Mouse (Mus musculus) liver, embryonic 13.5 days (tissue): ENCODE measurements around the gene Cfap97d2. TPM values are rescaled to one million over a fixed set of nuclear protein-coding genes. Genes with fewer than 3 reads are reported as not detected.

ENCODE experiments used
- ATAC-seq: fragments of 200-750 bp; cut with Nextera tagmentation; 2 replicates; pipeline ENCODE4 v1.8.0; 2017; ENCODE audit warnings: low read depth, mild to moderate bottlenecking, moderate number of reproducible peaks, moderate library complexity
- DNase-seq: peaks from one replicate; pipeline ENCODE4 v3.0.0; 2022
- H3K27ac ChIP-seq: fragments of 300-500 bp; sonication (generic); 2 replicates; pipeline ENCODE4 v1.5.1; 2015; ENCODE audit warnings: moderate library complexity, mild to moderate bottlenecking, inconsistent platforms
- H3K27me3 ChIP-seq: fragments of 300-500 bp; sonication (generic); 2 replicates; pipeline ENCODE4 v1.6.1; 2015; ENCODE audit warnings: mild to moderate bottlenecking, inconsistent platforms
- H3K36me3 ChIP-seq: fragments of 300-500 bp; sonication (generic); 2 replicates; pipeline ENCODE4 v1.6.1; 2015; ENCODE audit warnings: mild to moderate bottlenecking, inconsistent platforms
- H3K4me1 ChIP-seq: fragments of 300-500 bp; sonication (generic); replicated peaks from 2 replicates; pipeline ENCODE4 v1.6.1; 2015; ENCODE audit warnings: inconsistent platforms
- H3K4me2 ChIP-seq: fragments of 300-500 bp; sonication (generic); 2 replicates; pipeline ENCODE4 v1.6.1; 2015; ENCODE audit warnings: inconsistent platforms, mild to moderate bottlenecking, moderate library complexity
- H3K4me3 ChIP-seq: fragments of 300-500 bp; sonication (generic); replicated peaks from 2 replicates; pipeline ENCODE4 v1.5.1; 2015; ENCODE audit warnings: mild to moderate bottlenecking, inconsistent platforms
- H3K9ac ChIP-seq: fragments of 300-500 bp; sonication (generic); 2 replicates; pipeline ENCODE4 v1.6.1; 2015; ENCODE audit warnings: mild to moderate bottlenecking, inconsistent platforms
- H3K9me3 ChIP-seq: fragments of 300-500 bp; sonication (generic); replicated peaks from 2 replicates; pipeline ENCODE4 v1.6.1; 2016; ENCODE audit warnings: inconsistent platforms
- WGBS: fragments of 180-500 bp; shearing (Covaris S2); methylation state at CpG from one replicate; pipeline ENCODE4 v1.1.7; 2015; ENCODE audit not compliant: insufficient replicate concordance; 5-methylcytosine and 5-hydroxymethylcytosine counted together
- polyA plus RNA-seq: library from polyadenylated mRNA; unstranded; fragments of >200 nt; fragmentation: Nextera tagmentation; extraction: Ambion mirVana; gene quantifications from 2 replicates; pipeline ENCODE4 v1.2.1, GENCODE M21; 2015

The Cfap97d2 gene
- polyA plus RNA-seq, 1 experiment from 2014 or later: not detected

GRCm38 (mm10) chr8:13687101-13687717 lies 18.5 kb upstream of the Cfap97d2 start:
- DNase-seq (no peak), ATAC-seq (no peak)
- no peaks in the 10 kb centered on the region for H3K36me3 ChIP-seq
- no peak overlapping the region for H3K4me3 ChIP-seq
- H3K9ac ChIP-seq: no peak overlapping the region
- H3K4me1 ChIP-seq: peaks cover 22% of the 10 kb centered on the region
- no peak overlapping the region for H3K27ac ChIP-seq
- no peaks in the 10 kb centered on the region for H3K27me3 ChIP-seq
- H3K9me3 ChIP-seq: peaks cover 3% of the 10 kb centered on the region; the same call in 1 of the 2 replicates
- 77% methylated on average over 8 of the region's 8 CpGs for WGBS
- no peak overlapping the region for H3K4me2 ChIP-seq

- Histone ChIP-seq H3K36me3 (no peaks in the 10 kb centered on the region), H3K4me2 (no peak overlapping the region), H3K9ac (no peak overlapping the region), H3K27ac (no peak overlapping the region), H3K4me1 (peaks cover 22% of the 10 kb centered on the region), H3K27me3 (no peaks in the 10 kb centered on the region), H3K9me3 (peaks cover 3% of the 10 kb centered on the region; the same call in 1 of the 2 replicates), H3K4me3 (no peak overlapping the region)
- DNase-seq: no peak
- WGBS: 66% methylated on average over 4 of the region's 4 CpGs
- no peak for ATAC-seq
Measured at GRCm38 (mm10) chr8:13687941-13688340, 17.7 kb upstream of the Cfap97d2 start.

- H3K4me2 ChIP-seq: no peak overlapping the region
- H3K4me3 ChIP-seq: no peak overlapping the region
- 51% methylated on average over 6 of the region's 6 CpGs for WGBS
- no peaks in the 10 kb centered on the region for H3K27me3 ChIP-seq
- DNase-seq (no peak), ATAC-seq (no peak)
- peaks cover 22% of the 10 kb centered on the region for H3K4me1 ChIP-seq
- no peak overlapping the region for H3K9ac ChIP-seq
- H3K36me3 ChIP-seq: no peaks in the 10 kb centered on the region
- H3K27ac ChIP-seq: no peak overlapping the region
- peaks cover 3% of the 10 kb centered on the region; the same call in 1 of the 2 replicates for H3K9me3 ChIP-seq
Measured at GRCm38 (mm10) chr8:13688461-13688860, 17.2 kb upstream of the Cfap97d2 start.

GRCm38 (mm10) chr8:13689331-13689730 lies 16.4 kb upstream of the Cfap97d2 start:
- Histone ChIP-seq H3K9ac (no peak overlapping the region), H3K4me2 (no peak overlapping the region), H3K27ac (no peak overlapping the region), H3K27me3 (no peaks in the 10 kb centered on the region), H3K4me1 (peaks cover 22% of the 10 kb centered on the region), H3K36me3 (no peaks in the 10 kb centered on the region), H3K9me3 (peaks cover 3% of the 10 kb centered on the region; the same call in 1 of the 2 replicates), H3K4me3 (no peak overlapping the region)
- ATAC-seq: no peak
- 65% methylated on average over 5 of the region's 5 CpGs for WGBS
- DNase-seq: no peak

- Histone ChIP-seq H3K4me1 (0 out of 2 replicates have a peak, but pooled peaks cover 3% of the 10 kb centered on the region), H3K9ac (no peak overlapping the region), H3K27ac (no peak overlapping the region), H3K4me3 (no peak overlapping the region), H3K9me3 (peaks cover under 1% of the 10 kb centered on the region; the same call in 1 of the 2 replicates), H3K27me3 (no peaks in the 10 kb centered on the region), H3K4me2 (no peak overlapping the region), H3K36me3 (no peaks in the 10 kb centered on the region)
- ATAC-seq: no peak
- DNase-seq: no peak
- WGBS: 82% methylated on average over 10 of the region's 10 CpGs
Measured at GRCm38 (mm10) chr8:13692302-13693066, 13.2 kb upstream of the Cfap97d2 start.

GRCm38 (mm10) chr8:13694735-13695134 lies 11.0 kb upstream of the Cfap97d2 start:
- Histone ChIP-seq H3K4me2 (no peak overlapping the region), H3K27ac (no peak overlapping the region), H3K27me3 (no peaks in the 10 kb centered on the region), H3K4me1 (peaks cover 15% of the 10 kb centered on the region), H3K36me3 (no peaks in the 10 kb centered on the region), H3K9me3 (no peaks in the 10 kb centered on the region), H3K9ac (no peak overlapping the region), H3K4me3 (no peak overlapping the region)
- WGBS: 58% methylated on average over 12 of the region's 12 CpGs
- no peak for ATAC-seq
- DNase-seq: no peak

GRCm38 (mm10) chr8:13695203-13695867 lies 10.4 kb upstream of the Cfap97d2 start:
- Histone ChIP-seq H3K4me2 (no peak overlapping the region), H3K4me3 (no peak overlapping the region), H3K27me3 (no peaks in the 10 kb centered on the region), H3K4me1 (peaks cover 21% of the 10 kb centered on the region), H3K36me3 (no peaks in the 10 kb centered on the region), H3K27ac (no peak overlapping the region), H3K9me3 (no peaks in the 10 kb centered on the region), H3K9ac (no peak overlapping the region)
- WGBS: 77% methylated on average over 10 of the region's 10 CpGs
- ATAC-seq (no peak), DNase-seq (no peak)

- no peak overlapping the region for H3K4me2 ChIP-seq
- H3K4me3 ChIP-seq: no peak overlapping the region
- H3K9me3 ChIP-seq: no peaks in the 10 kb centered on the region
- WGBS: 59% methylated on average over 4 of the region's 4 CpGs
- H3K27me3 ChIP-seq: no peaks in the 10 kb centered on the region
- DNase-seq: no peak
- no peak overlapping the region for H3K27ac ChIP-seq
- ATAC-seq: no peak
- peaks cover 23% of the 10 kb centered on the region for H3K4me1 ChIP-seq
- H3K36me3 ChIP-seq: no peaks in the 10 kb centered on the region
- H3K9ac ChIP-seq: no peak overlapping the region
Measured at GRCm38 (mm10) chr8:13696157-13696556, 9.5 kb upstream of the Cfap97d2 start.

GRCm38 (mm10) chr8:13697196-13697595 lies 8.5 kb upstream of the Cfap97d2 start:
- Histone ChIP-seq H3K36me3 (no peaks in the 10 kb centered on the region), H3K4me3 (no peak overlapping the region), H3K9ac (no peak overlapping the region), H3K27me3 (no peaks in the 10 kb centered on the region), H3K4me1 (peaks cover 23% of the 10 kb centered on the region), H3K27ac (no peak overlapping the region), H3K9me3 (no peaks in the 10 kb centered on the region), H3K4me2 (no peak overlapping the region)
- DNase-seq (no peak), ATAC-seq (no peak)
- WGBS: 62% methylated on average over 8 of the region's 8 CpGs

GRCm38 (mm10) chr8:13697681-13698080 lies 8.0 kb upstream of the Cfap97d2 start:
- 47% methylated on average over 8 of the region's 8 CpGs for WGBS
- H3K4me2 ChIP-seq: no peak overlapping the region

GRCm38 (mm10) chr8:13698281-13698680 lies 7.4 kb upstream of the Cfap97d2 start:
- no peak overlapping the region; the same call in 1 of the 2 replicates for H3K27ac ChIP-seq
- no peaks in the 10 kb centered on the region for H3K9me3 ChIP-seq
- H3K4me3 ChIP-seq: no peak overlapping the region
- WGBS: 58% methylated on average over 3 of the region's 3 CpGs
- H3K4me1 ChIP-seq: peaks cover 28% of the 10 kb centered on the region
- DNase-seq: no peak
- no peak overlapping the region for H3K4me2 ChIP-seq
- no peaks in the 10 kb centered on the region for H3K27me3 ChIP-seq
- H3K9ac ChIP-seq: no peak overlapping the region
- ATAC-seq: no peak
- H3K36me3 ChIP-seq: no peaks in the 10 kb centered on the region

More at GRCm38 (mm10) chr8:13697681-13698080, 8.0 kb upstream of the Cfap97d2 start:
- DNase-seq: no peak
- Histone ChIP-seq H3K4me3 (no peak overlapping the region), H3K27me3 (no peaks in the 10 kb centered on the region), H3K36me3 (no peaks in the 10 kb centered on the region), H3K4me1 (peaks cover 23% of the 10 kb centered on the region), H3K27ac (no peak overlapping the region), H3K9me3 (no peaks in the 10 kb centered on the region), H3K9ac (no peak overlapping the region)
- no peak for ATAC-seq
